Mouse (Mus musculus) forebrain, embryonic 12.5 days (tissue): ENCODE measurements around the gene Atp11a. TPM values are rescaled to one million over a fixed set of nuclear protein-coding genes. Genes with fewer than 3 reads are reported as not detected.
A peak's percentile ranks its signal among the peaks of the same experiment; 100 is the strongest.

ENCODE experiments used
- ATAC-seq: fragments of 200-750 bp; cut with Nextera tagmentation; 2 replicates; pipeline ENCODE4 v1.8.0; 2017; ENCODE audit warnings: moderate TSS enrichment; ENCODE audit not compliant: low FRiP score
- H3K27ac ChIP-seq: fragments of 300-500 bp; sonication (generic); 2 replicates; pipeline ENCODE4 v1.5.1; 2016; ENCODE audit warnings: mild to moderate bottlenecking
- H3K27me3 ChIP-seq: fragments of 300-500 bp; sonication (generic); 2 replicates; pipeline ENCODE4 v1.6.1; 2016; ENCODE audit warnings: mild to moderate bottlenecking
- H3K36me3 ChIP-seq: fragments of 300-500 bp; sonication (generic); replicated peaks from 2 replicates; pipeline ENCODE4 v1.6.1; 2016; ENCODE audit warnings: mild to moderate bottlenecking
- H3K4me1 ChIP-seq: fragments of 300-500 bp; sonication (generic); 2 replicates; pipeline ENCODE4 v1.6.1; 2016
- H3K4me2 ChIP-seq: fragments of 300-500 bp; sonication (generic); 2 replicates; pipeline ENCODE4 v1.6.1; 2016; ENCODE audit warnings: mild to moderate bottlenecking, moderate library complexity
- H3K4me3 ChIP-seq: fragments of 300-500 bp; sonication (generic); replicated peaks from 2 replicates; pipeline ENCODE4 v1.5.1; 2016; ENCODE audit warnings: mild to moderate bottlenecking
- H3K9ac ChIP-seq: fragments of 300-500 bp; sonication (generic); 2 replicates; pipeline ENCODE4 v1.6.1; 2016; ENCODE audit warnings: mild to moderate bottlenecking
- H3K9me3 ChIP-seq: fragments of 300-500 bp; sonication (generic); 2 replicates; pipeline ENCODE4 v1.6.1; 2016
- WGBS: fragments of 180-500 bp; shearing (Covaris S2); methylation state at CpG from one replicate; pipeline ENCODE4 v1.1.7; 2016; 5-methylcytosine and 5-hydroxymethylcytosine counted together
- polyA plus RNA-seq: library from polyadenylated mRNA; unstranded; fragments of >200 nt; fragmentation: Nextera tagmentation; extraction: Ambion mirVana; gene quantifications from 2 replicates; pipeline ENCODE4 v1.2.1, GENCODE M21; 2016

Atp11a gene
- polyA plus RNA-seq, 1 experiment from 2014 or later, result 19.1 TPM

DNA sequence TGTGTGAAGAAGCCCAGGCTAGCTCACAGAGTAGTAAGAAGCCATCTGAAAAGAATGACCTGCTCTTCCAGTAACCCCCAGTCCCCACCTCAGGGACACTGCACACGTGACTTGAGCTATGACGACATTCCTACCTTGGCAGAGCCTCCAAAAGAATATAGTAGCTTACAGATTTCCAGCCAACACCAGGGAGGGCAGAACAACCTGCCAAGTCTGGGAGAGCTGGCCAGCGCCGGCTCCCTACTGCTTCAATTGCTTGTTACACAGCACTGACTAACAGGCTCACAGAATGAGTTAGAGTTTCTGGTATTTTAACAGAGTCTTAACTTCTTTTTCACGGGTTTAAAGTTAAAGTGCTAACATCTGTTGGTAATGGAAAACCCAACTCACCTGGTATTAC lies 2.7 kb upstream of the Atp11a start:
- Histone ChIP-seq H3K4me3 (no peak overlapping the region), H3K27me3 (peaks cover 3% of the 10 kb centered on the region; the same call in 1 of the 2 replicates), H3K36me3 (no peaks in the 10 kb centered on the region), H3K9ac (no peak overlapping the region), H3K4me1 (peaks cover 21% of the 10 kb centered on the region), H3K27ac (no peak overlapping the region), H3K4me2 (no peak overlapping the region), H3K9me3 (no peaks in the 10 kb centered on the region)
- ATAC-seq, result no peak
- 85% methylated on average over 5 of the region's 5 CpGs for WGBS

DNA sequence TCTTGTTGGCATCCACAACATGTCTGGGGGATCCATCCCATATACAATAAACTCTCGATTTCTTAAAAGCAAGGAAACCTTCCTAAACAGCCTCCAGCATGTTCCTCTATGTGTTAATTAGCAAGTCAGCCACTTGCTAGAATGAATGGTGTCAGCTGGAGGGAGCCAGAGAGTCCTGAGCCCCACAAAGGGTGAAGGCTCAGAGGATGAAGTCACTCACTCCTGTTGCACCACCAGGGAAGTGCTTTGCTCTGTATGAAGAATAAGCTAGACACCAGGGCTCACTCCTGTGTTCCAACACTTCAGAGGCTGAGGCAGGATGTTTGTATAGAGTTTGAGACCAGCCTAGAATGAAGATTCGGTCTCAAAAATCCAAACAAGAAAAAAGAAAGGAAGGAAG lies 1.5 kb upstream of the Atp11a start:
- Histone ChIP-seq H3K36me3 (no peaks in the 10 kb centered on the region), H3K4me1 (peaks cover 26% of the 10 kb centered on the region), H3K9me3 (no peaks in the 10 kb centered on the region), H3K9ac (no peak overlapping the region), H3K27ac (no peak overlapping the region), H3K27me3 (peaks cover 2% of the 10 kb centered on the region; the same call in 1 of the 2 replicates), H3K4me3 (no peak overlapping the region), H3K4me2 (no peak overlapping the region)
- no peak for ATAC-seq
- WGBS, result 50% methylated on average over 2 of the region's 2 CpGs

DNA sequence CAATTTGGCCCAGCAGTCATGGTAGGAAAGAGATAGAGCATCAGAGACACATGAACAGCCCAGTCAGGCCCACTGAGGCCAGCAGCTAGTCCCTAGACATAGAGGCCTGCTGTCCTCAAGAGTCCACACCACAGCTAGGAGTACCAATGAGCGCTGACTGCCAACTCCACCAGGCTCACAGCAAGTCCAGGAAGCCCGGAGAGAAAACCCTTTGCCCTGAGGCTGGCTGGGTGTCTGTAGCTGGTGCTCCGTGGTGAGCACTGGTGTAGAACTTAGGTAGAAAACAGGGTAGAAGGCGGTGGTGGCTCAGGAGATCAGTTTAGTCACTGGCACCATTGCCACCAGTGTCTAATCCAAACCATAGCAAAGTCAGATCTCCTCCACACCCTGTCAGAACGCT lies 988 bp upstream of the Atp11a start:
- no peaks in the 10 kb centered on the region for H3K9me3 ChIP-seq
- 88% methylated on average over 5 of the region's 5 CpGs for WGBS

DNA sequence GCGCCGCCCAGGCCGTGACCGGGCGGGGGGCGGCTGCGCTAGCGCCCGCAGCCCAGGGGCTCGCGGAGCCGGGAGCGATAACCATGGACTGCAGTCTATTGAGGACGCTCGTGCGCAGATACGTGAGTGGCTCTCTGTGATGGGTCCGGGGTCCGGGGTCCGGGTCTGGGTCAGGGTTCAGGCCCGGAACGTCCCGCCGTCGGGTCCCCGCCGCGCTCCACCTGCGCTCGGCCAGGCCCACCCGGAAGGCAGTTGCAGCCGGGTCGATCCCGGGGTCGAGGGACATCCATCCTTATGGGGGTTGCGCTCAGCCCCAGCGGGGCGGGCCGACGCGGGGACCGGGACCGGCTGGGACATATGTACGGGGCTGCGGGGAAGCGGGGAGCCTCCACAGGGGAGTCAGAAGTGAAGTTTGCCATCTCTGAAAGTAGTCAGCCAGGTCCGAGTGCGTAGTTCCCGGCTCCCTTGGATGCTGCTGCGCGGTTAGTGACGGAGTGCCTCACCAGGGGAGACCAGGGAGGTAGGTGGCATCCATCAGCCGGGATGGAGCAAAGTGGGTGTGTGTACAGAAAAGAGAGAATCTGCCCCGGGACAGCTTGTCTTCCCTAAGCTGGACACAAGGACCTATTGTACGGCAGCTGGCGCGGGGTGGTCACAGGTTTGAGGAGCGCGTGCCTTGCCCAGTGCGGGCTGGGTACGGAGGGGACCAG lies 572 bp downstream of the Atp11a start:
- H3K9me3 ChIP-seq, result no peaks in the 10 kb centered on the region
- H3K4me3 ChIP-seq, result peak overlapping the region; percentile 89
- WGBS, result under 1% methylated on average over 61 of the region's 61 CpGs
- peaks cover 2% of the 10 kb centered on the region; the same call in 1 of the 2 replicates for H3K27me3 ChIP-seq
- H3K27ac ChIP-seq, result peak overlapping the region; percentile 61; the same call in 1 of the 2 replicates
- H3K36me3 ChIP-seq, result no peaks in the 10 kb centered on the region
- peaks cover 26% of the 10 kb centered on the region for H3K4me1 ChIP-seq
- ATAC-seq, result peak; percentile 70
- H3K9ac ChIP-seq, result peak overlapping the region; percentile 90
- H3K4me2 ChIP-seq, result peak overlapping the region; percentile 91

More for the DNA sequence above, 988 bp upstream of the Atp11a start:
- Histone ChIP-seq H3K27me3 (peaks cover 2% of the 10 kb centered on the region; the same call in 1 of the 2 replicates), H3K36me3 (no peaks in the 10 kb centered on the region), H3K27ac (no peak overlapping the region), H3K9ac (no peak overlapping the region), H3K4me2 (no peak overlapping the region), H3K4me3 (no peak overlapping the region), H3K4me1 (peaks cover 26% of the 10 kb centered on the region)
- ATAC-seq, result no peak

DNA sequence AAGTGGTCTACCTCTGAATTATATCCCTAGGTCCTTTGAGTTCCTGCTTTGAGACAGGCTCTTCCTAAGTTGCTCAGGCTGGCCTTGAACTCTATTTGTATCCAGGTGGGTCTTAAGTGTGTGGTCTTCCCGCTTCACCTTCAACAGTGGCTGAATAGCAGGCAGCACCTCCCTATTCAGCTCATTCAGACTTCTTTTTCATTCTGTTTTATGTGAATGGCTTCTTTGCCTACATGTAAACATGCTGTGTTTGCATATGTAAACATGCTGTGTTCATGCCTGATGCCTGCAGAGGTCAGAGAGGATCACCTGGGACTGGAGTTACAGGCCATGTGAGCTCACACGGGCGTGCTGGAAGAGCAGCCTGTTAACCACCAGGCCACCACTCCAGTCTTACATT lies 3.1 kb downstream of the Atp11a start:
- Histone ChIP-seq H3K9me3 (no peaks in the 10 kb centered on the region), H3K4me1 (peaks cover 26% of the 10 kb centered on the region), H3K4me3 (no peak overlapping the region), H3K4me2 (no peak overlapping the region), H3K27ac (no peak overlapping the region), H3K36me3 (no peaks in the 10 kb centered on the region), H3K27me3 (no peaks in the 10 kb centered on the region; the same call in 1 of the 2 replicates), H3K9ac (no peak overlapping the region)
- 86% methylated on average over 3 of the region's 3 CpGs for WGBS
- ATAC-seq, result no peak

DNA sequence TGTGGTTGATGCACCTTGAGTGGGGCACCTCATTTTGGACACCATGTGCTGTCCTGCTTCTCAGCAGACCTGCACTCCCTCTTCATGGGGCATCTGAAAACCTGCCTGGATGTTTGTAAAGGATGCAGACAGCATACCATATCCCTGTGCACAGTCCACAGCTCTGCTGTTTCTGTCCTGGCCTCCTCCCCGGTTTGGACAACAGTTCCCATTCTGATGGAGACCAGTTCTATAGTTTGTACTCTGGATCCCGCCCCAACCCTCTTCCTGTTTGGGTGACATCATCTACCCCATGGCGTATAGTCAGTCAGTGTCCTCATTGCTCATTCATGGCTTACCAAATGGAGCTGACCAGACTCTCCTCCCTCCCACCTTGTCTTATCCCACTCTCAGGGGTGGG lies 5.1 kb downstream of the Atp11a start:
- 82% methylated on average over 3 of the region's 3 CpGs for WGBS
- no peak for ATAC-seq
- H3K27me3 ChIP-seq, result no peaks in the 10 kb centered on the region; the same call in 1 of the 2 replicates
- no peak overlapping the region for H3K4me2 ChIP-seq
- no peaks in the 10 kb centered on the region for H3K36me3 ChIP-seq
- no peak overlapping the region for H3K27ac ChIP-seq
- no peak overlapping the region for H3K9ac ChIP-seq
- H3K4me3 ChIP-seq, result no peak overlapping the region
- no peaks in the 10 kb centered on the region for H3K9me3 ChIP-seq
- H3K4me1 ChIP-seq, result peaks cover 20% of the 10 kb centered on the region

DNA sequence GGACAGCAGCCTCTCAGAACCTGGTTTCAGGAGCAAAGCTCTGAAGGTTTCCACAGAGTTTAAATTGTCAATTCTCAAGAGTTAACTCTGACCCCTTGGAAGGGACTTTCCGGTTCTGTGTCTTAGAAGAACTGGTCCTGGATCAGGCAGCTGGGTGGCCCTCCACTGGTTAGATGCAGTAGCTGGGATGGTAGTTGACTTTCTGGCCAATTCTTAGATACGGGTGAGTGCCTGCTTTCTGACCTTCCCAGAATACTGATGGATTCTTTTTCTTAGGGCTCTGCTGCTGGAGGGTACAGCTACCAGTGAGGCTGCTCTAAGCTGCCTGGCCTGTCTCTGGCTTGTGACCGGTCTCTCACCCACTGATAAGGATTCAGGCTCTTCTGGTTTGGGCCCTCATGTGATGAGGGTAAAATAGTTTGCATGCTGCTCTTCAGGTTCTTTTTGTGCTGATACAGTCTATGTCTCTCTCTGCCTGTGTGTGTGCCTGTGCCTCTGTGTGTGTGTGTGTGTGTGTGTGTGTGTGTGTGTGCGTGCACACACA lies 6.8 kb downstream of the Atp11a start:
- no peak overlapping the region for H3K4me3 ChIP-seq
- no peak overlapping the region for H3K4me2 ChIP-seq
- H3K4me1 ChIP-seq, result peaks cover 9% of the 10 kb centered on the region; the same call in 1 of the 2 replicates
- 0 out of 2 replicates have a peak, but pooled peaks cover 2% of the 10 kb centered on the region for H3K36me3 ChIP-seq
- no peak for ATAC-seq
- no peak overlapping the region for H3K27ac ChIP-seq
- no peaks in the 10 kb centered on the region; the same call in 1 of the 2 replicates for H3K27me3 ChIP-seq
- no peak overlapping the region for H3K9ac ChIP-seq
- 84% methylated on average over 4 of the region's 4 CpGs for WGBS
- no peaks in the 10 kb centered on the region for H3K9me3 ChIP-seq

DNA sequence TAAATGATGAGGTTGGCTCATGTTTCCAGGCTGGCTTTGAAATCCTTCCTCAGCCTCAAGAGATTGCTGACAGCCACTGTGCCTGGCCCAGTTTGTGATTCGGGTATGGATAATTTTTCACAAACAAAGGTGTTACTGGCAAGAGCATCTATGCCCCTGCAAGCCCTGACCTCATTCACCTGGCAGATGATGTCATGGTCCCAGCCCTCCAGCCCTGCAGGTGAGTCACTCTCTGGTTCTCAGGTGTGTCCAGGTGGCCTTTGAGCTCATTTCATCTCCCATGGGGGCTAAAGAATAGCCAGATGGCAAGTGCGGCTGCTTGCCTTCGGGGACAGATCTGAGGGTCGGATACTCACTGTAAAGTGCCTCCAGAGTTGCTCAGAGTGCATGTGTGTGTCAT lies 8.2 kb downstream of the Atp11a start:
- Histone ChIP-seq H3K4me2 (no peak overlapping the region), H3K9ac (no peak overlapping the region), H3K9me3 (no peaks in the 10 kb centered on the region), H3K36me3 (0 out of 2 replicates have a peak, but pooled peaks cover 2% of the 10 kb centered on the region), H3K4me1 (no peaks in the 10 kb centered on the region), H3K27ac (no peak overlapping the region), H3K27me3 (no peaks in the 10 kb centered on the region), H3K4me3 (no peak overlapping the region)
- ATAC-seq, result no peak
- 88% methylated on average over 4 of the region's 4 CpGs for WGBS

DNA sequence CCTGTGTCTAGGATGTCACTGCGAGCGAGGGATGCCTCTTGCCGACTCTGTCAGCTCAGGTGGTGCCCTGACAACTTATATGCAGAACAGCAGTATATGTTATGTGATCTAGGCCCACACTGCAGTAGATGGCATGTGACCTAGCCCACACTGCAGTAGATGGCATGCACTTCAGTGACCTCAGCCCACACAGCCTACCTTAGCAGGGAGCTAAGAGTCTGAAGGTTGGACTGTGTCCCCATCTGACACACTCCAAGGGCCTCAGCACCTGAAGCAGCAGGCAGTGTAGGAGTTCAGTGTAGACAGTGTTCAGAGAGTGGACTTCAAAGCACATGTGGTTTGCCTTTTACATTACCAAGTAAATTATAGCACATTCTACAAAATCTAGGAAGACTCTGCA lies 10.4 kb downstream of the Atp11a start:
- WGBS, result 93% methylated on average over 3 of the region's 3 CpGs
- no peak overlapping the region for H3K4me3 ChIP-seq
- no peak for ATAC-seq
- H3K9me3 ChIP-seq, result no peaks in the 10 kb centered on the region
- H3K36me3 ChIP-seq, result 0 out of 2 replicates have a peak, but pooled peaks cover 2% of the 10 kb centered on the region
- H3K4me2 ChIP-seq, result no peak overlapping the region
- H3K9ac ChIP-seq, result no peak overlapping the region
- H3K27ac ChIP-seq, result no peak overlapping the region
- no peaks in the 10 kb centered on the region for H3K27me3 ChIP-seq
- H3K4me1 ChIP-seq, result no peaks in the 10 kb centered on the region

DNA sequence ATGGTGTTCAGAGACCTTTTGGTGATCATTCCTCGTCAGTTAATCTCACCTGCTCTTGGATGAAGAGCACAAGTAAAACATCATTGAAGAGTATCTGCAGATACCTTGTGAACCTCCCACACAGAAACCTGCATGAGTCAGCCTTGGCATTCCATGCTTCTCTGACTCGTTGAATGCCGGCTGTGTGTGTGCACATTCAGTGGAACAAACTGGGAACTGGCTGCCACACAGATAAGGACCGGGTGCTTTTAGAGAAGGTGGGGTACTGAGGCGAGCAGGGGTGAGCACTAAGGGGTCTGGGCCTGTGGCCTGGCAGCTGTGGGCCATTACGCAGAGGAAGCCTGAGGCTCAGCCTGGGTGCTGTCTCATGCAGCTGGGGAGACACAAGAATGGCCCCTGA lies 11.9 kb downstream of the Atp11a start:
- Histone ChIP-seq H3K4me2 (no peak overlapping the region), H3K27ac (no peak overlapping the region)
- WGBS, result 89% methylated on average over 6 of the region's 6 CpGs

DNA sequence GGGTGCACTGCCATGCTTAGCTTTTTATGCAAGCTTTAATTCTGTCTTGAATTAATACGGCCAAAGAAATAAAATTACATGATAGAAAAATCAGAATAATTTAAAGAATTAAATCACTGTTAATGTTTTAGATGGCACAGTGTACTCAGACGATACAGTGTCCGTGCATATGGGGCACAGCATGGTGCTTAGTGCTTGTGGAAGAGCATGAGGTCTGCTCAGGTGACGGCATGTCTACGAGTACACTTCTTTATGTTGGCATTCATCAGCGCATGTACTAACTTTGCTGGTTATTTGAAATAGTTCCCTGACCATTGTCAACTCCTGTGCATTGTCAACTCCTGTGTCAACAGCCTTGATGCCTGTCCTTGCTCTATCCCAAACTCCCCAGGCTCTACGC lies 12.5 kb downstream of the Atp11a start:
- WGBS, result 93% methylated on average over 7 of the region's 7 CpGs
- H3K4me3 ChIP-seq, result no peak overlapping the region
- no peaks in the 10 kb centered on the region for H3K27me3 ChIP-seq
- no peaks in the 10 kb centered on the region for H3K4me1 ChIP-seq
- no peaks in the 10 kb centered on the region for H3K9me3 ChIP-seq
- no peak overlapping the region for H3K27ac ChIP-seq
- H3K9ac ChIP-seq, result no peak overlapping the region
- 0 out of 2 replicates have a peak, but pooled peaks cover 2% of the 10 kb centered on the region for H3K36me3 ChIP-seq
- H3K4me2 ChIP-seq, result no peak overlapping the region
- ATAC-seq, result no peak

More for the DNA sequence above, 11.9 kb downstream of the Atp11a start:
- Histone ChIP-seq H3K9me3 (no peaks in the 10 kb centered on the region), H3K4me1 (no peaks in the 10 kb centered on the region), H3K4me3 (no peak overlapping the region), H3K36me3 (0 out of 2 replicates have a peak, but pooled peaks cover 2% of the 10 kb centered on the region), H3K9ac (no peak overlapping the region), H3K27me3 (no peaks in the 10 kb centered on the region)
- no peak for ATAC-seq

DNA sequence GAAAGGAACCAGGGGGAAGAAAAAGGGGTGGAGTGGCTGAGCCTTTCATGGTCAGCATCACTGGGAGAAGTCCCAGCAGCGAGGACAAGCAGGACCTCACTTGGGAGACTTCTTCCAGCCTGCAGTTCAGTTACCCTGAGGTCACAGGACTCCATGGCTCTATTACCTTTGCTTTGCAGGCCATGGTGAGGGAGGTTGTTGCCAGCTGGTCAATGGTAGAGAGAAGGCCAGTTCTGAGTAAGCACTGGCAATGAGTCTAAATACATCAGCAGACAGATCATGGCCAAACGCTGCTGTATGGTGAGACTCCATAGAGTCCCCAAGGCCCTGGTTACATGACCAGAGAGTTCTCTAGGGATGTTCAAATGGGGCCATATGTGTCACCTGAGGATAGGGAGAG lies 15.5 kb downstream of the Atp11a start:
- no peaks in the 10 kb centered on the region for H3K27me3 ChIP-seq
- no peak overlapping the region for H3K9ac ChIP-seq
- H3K4me1 ChIP-seq, result peaks cover 11% of the 10 kb centered on the region; the same call in 1 of the 2 replicates
- 0 out of 2 replicates have a peak, but pooled peaks cover 2% of the 10 kb centered on the region for H3K36me3 ChIP-seq
- no peak overlapping the region for H3K4me2 ChIP-seq
- ATAC-seq, result no peak
- no peaks in the 10 kb centered on the region for H3K9me3 ChIP-seq
- WGBS, result 86% methylated on average over 2 of the region's 2 CpGs
- H3K4me3 ChIP-seq, result no peak overlapping the region
- H3K27ac ChIP-seq, result no peak overlapping the region
